Mouse (Mus musculus) limb, embryonic 14.5 days (tissue): ENCODE measurements around the gene Ccdc122. TPM values are rescaled to one million over a fixed set of nuclear protein-coding genes. Genes with fewer than 3 reads are reported as not detected.
A peak's percentile ranks its signal among the peaks of the same experiment; 100 is the strongest.

Experiments
- ATAC-seq: fragments of 200-750 bp; cut with Nextera tagmentation; 2 replicates; pipeline ENCODE4 v1.8.0; 2017; ENCODE audit warnings: low read depth, moderate number of reproducible peaks, moderate TSS enrichment; ENCODE audit not compliant: low FRiP score
- DNase-seq: peaks from one replicate; pipeline ENCODE4 v3.0.0-alpha.2; 2015; ENCODE audit warnings: low spot score
- H3K27ac ChIP-seq: fragments of 300-500 bp; sonication (generic); replicated peaks from 2 replicates; pipeline ENCODE4 v1.5.1; 2014; ENCODE audit warnings: low read depth, mild to moderate bottlenecking, low read length, moderate library complexity, mixed read lengths
- H3K27me3 ChIP-seq: fragments of 300-500 bp; sonication (generic); 2 replicates; pipeline ENCODE4 v1.6.1; 2014; ENCODE audit warnings: low read length, mixed read lengths; ENCODE audit not compliant: control insufficient read depth, insufficient read depth
- H3K36me3 ChIP-seq: fragments of 300-500 bp; sonication (generic); 2 replicates; pipeline ENCODE4 v1.6.1; 2014; ENCODE audit warnings: mild to moderate bottlenecking, low read length, moderate library complexity, mixed read lengths; ENCODE audit not compliant: control insufficient read depth, insufficient read depth
- H3K4me1 ChIP-seq: fragments of 300-500 bp; sonication (generic); 2 replicates; pipeline ENCODE4 v1.6.1; 2014; ENCODE audit warnings: antibody characterized with exemption, low read length, mixed read lengths; ENCODE audit not compliant: control insufficient read depth, insufficient read depth
- H3K4me2 ChIP-seq: fragments of 300-500 bp; sonication (generic); replicated peaks from 2 replicates; pipeline ENCODE4 v1.6.1; 2014; ENCODE audit warnings: low read depth, mild to moderate bottlenecking, low read length, moderate library complexity; ENCODE audit not compliant: severe bottlenecking
- H3K4me3 ChIP-seq: fragments of 300-500 bp; sonication (generic); replicated peaks from 2 replicates; pipeline ENCODE4 v1.5.1; 2014; ENCODE audit warnings: low read length
- H3K9ac ChIP-seq: fragments of 300-500 bp; sonication (generic); 2 replicates; pipeline ENCODE4 v1.6.1; 2014; ENCODE audit warnings: mild to moderate bottlenecking, low read depth, low read length, moderate library complexity; ENCODE audit not compliant: severe bottlenecking
- H3K9me3 ChIP-seq: fragments of 300-500 bp; sonication (generic); 2 replicates; pipeline ENCODE4 v1.6.1; 2016; ENCODE audit warnings: low read length; ENCODE audit not compliant: control insufficient read depth
- POLR2A ChIP-seq: fragments of 200-500 bp; IDR thresholded peaks from 2 replicates; pipeline ENCODE4 v1.8.0; 2012; ENCODE audit warnings: inconsistent platforms, mild to moderate bottlenecking, moderate library complexity, borderline replicate concordance; ENCODE audit not compliant: insufficient read depth, insufficient read length; ENCODE audit errors: extremely low read depth
- WGBS: fragments of 180-500 bp; shearing (Covaris S2); extraction: QIAGEN DNeasy Blood & Tissue Kit; methylation state at CpG from one replicate; pipeline ENCODE4 v1.1.7; 2014; 5-methylcytosine and 5-hydroxymethylcytosine counted together
- polyA plus RNA-seq, 2 experiments: library from polyadenylated mRNA; depleted of rRNA in 1 of 2; stranded (reverse) in 1 of 2; unstranded in 1 of 2; fragments of >200 nt; fragmentation: Nextera tagmentation in 1 of 2; extraction: Ambion mirVana in 1 of 2; gene quantifications; 2 replicates each; pipeline versions ENCODE4 v1.2.1 to v1.2.3; 2012 to 2014

Ccdc122 gene
- polyA plus RNA-seq, 2 experiments, result 2.9 to 5.2 TPM

GRCm38 (mm10) chr14:77130612-77131011 is 94.0 kb downstream of the Ccdc122 start:
- Histone ChIP-seq H3K4me2 (no peak overlapping the region), H3K27me3 (no peaks in the 10 kb centered on the region), H3K4me1 (no peaks in the 10 kb centered on the region), H3K4me3 (no peak overlapping the region), H3K9ac (no peak overlapping the region), H3K9me3 (no peaks in the 10 kb centered on the region), H3K36me3 (no peaks in the 10 kb centered on the region), H3K27ac (no peak overlapping the region)
- 91% methylated on average over 5 of the region's 5 CpGs for WGBS
- ATAC-seq (no peak), DNase-seq (no peak)
- TF ChIP-seq POLR2A, result no peak

GRCm38 (mm10) chr14:77136936-77137335 is 100.4 kb downstream of the Ccdc122 start:
- H3K4me1 ChIP-seq, result no peaks in the 10 kb centered on the region
- no peak for TF ChIP-seq POLR2A
- ATAC-seq (no peak), DNase-seq (no peak)
- H3K27me3 ChIP-seq, result no peaks in the 10 kb centered on the region
- H3K9ac ChIP-seq, result no peak overlapping the region
- H3K4me2 ChIP-seq, result no peak overlapping the region
- WGBS, result 60% methylated on average over 6 of the region's 6 CpGs
- no peak overlapping the region for H3K4me3 ChIP-seq
- H3K36me3 ChIP-seq, result no peaks in the 10 kb centered on the region
- no peak overlapping the region for H3K27ac ChIP-seq
- no peaks in the 10 kb centered on the region for H3K9me3 ChIP-seq

- Histone ChIP-seq H3K36me3 (no peaks in the 10 kb centered on the region), H3K4me3 (no peak overlapping the region), H3K27me3 (no peaks in the 10 kb centered on the region), H3K4me1 (no peaks in the 10 kb centered on the region), H3K27ac (no peak overlapping the region), H3K9me3 (no peaks in the 10 kb centered on the region), H3K4me2 (no peak overlapping the region), H3K9ac (no peak overlapping the region)
- peak; percentile 84 for ATAC-seq
- DNase-seq, result peak; percentile 91
- TF ChIP-seq POLR2A, result no peak
- 26% methylated on average over 16 of the region's 17 CpGs for WGBS
Measured at GRCm38 (mm10) chr14:77141324-77142282, 105.0 kb downstream of the Ccdc122 start.

GRCm38 (mm10) chr14:77145103-77145502 is 108.5 kb downstream of the Ccdc122 start:
- DNase-seq (no peak), ATAC-seq (no peak)
- H3K36me3 ChIP-seq, result no peaks in the 10 kb centered on the region
- H3K4me2 ChIP-seq, result no peak overlapping the region
- 86% methylated on average over 4 of the region's 4 CpGs for WGBS
- H3K4me3 ChIP-seq, result no peak overlapping the region
- no peak overlapping the region for H3K27ac ChIP-seq
- no peak for TF ChIP-seq POLR2A
- no peak overlapping the region for H3K9ac ChIP-seq
- no peaks in the 10 kb centered on the region for H3K4me1 ChIP-seq
- no peaks in the 10 kb centered on the region for H3K27me3 ChIP-seq
- H3K9me3 ChIP-seq, result no peaks in the 10 kb centered on the region

GRCm38 (mm10) chr14:77147635-77148034 is 111.1 kb downstream of the Ccdc122 start:
- Histone ChIP-seq H3K36me3 (no peaks in the 10 kb centered on the region), H3K27me3 (no peaks in the 10 kb centered on the region), H3K4me1 (no peaks in the 10 kb centered on the region), H3K9me3 (no peaks in the 10 kb centered on the region), H3K9ac (no peak overlapping the region), H3K4me3 (no peak overlapping the region), H3K4me2 (no peak overlapping the region), H3K27ac (no peak overlapping the region)
- 95% methylated on average over 1 of the region's 1 CpGs for WGBS
- DNase-seq (no peak), ATAC-seq (no peak)
- no peak for TF ChIP-seq POLR2A
